Mouse (Mus musculus) kidney, adult 18-20 months (tissue): ENCODE results near the gene Fgf11.

ENCODE experiments used
- DNase-seq: peaks from one replicate; pipeline ENCODE4 v3.0.0; 2021

The Fgf11 gene

GRCm38 (mm10) chr11:69801379-69801977 lies at the start of gene Fgf11:
TSS of gene Fgf11 (minus strand) at chr11:69801857.
- no peak for DNase-seq

GRCm38 (mm10) chr11:69850754-69851153 lies 49.1 kb upstream of the Fgf11 start:
- DNase-seq = no peak

GRCm38 (mm10) chr11:69849884-69850283 lies 48.2 kb upstream of the Fgf11 start:
- DNase-seq = no peak

- no peak for DNase-seq
These were observed 47.5 kb upstream of the Fgf11 start for GRCm38 (mm10) chr11:69849128-69849527.

- no peak for DNase-seq
These were observed 46.4 kb upstream of the Fgf11 start for GRCm38 (mm10) chr11:69848021-69848420.

- DNase-seq = peak; percentile 37
These were observed 45.4 kb upstream of the Fgf11 start for GRCm38 (mm10) chr11:69846738-69847688.

- DNase-seq = peak; percentile 95
These were observed 44.6 kb upstream of the Fgf11 start, which contains the start of gene Plscr3 for GRCm38 (mm10) chr11:69846198-69846680. TSS of gene Plscr3 (plus strand) at chr11:69846376.

- no peak for DNase-seq
These were observed 37.1 kb upstream of the Fgf11 start for GRCm38 (mm10) chr11:69838714-69839104.

- peak; percentile 95 for DNase-seq
These were observed 36.5 kb upstream of the Fgf11 start, which contains the start of gene Tmem256 for GRCm38 (mm10) chr11:69837952-69838713. TSS of gene Tmem256 (plus strand) at chr11:69838514.

GRCm38 (mm10) chr11:69837604-69837951 lies 35.9 kb upstream of the Fgf11 start, which contains the start of gene Nlgn2:
TSS of gene Nlgn2 (minus strand) at chr11:69837784.
- no peak for DNase-seq

- no peak for DNase-seq
These were observed 35.3 kb upstream of the Fgf11 start for GRCm38 (mm10) chr11:69836703-69837576.

- no peak for DNase-seq
These were observed 34.3 kb upstream of the Fgf11 start for GRCm38 (mm10) chr11:69835966-69836335.

GRCm38 (mm10) chr11:69835326-69835965 lies 33.8 kb upstream of the Fgf11 start:
- no peak for DNase-seq

- DNase-seq = peak; percentile 49
These were observed 32.4 kb upstream of the Fgf11 start for GRCm38 (mm10) chr11:69834001-69834549.

GRCm38 (mm10) chr11:69833554-69833953 lies 31.9 kb upstream of the Fgf11 start:
- no peak for DNase-seq

- no peak for DNase-seq
These were observed 27.2 kb upstream of the Fgf11 start for GRCm38 (mm10) chr11:69828832-69829231.

GRCm38 (mm10) chr11:69823456-69823855 lies 21.8 kb upstream of the Fgf11 start:
- no peak for DNase-seq

- no peak for DNase-seq
These were observed 20.4 kb upstream of the Fgf11 start, which contains the start of gene Spem1 for GRCm38 (mm10) chr11:69822080-69822479. TSS of gene Spem1 (minus strand) at chr11:69822180.

GRCm38 (mm10) chr11:69818871-69819270 lies 17.2 kb upstream of the Fgf11 start:
- no peak for DNase-seq

GRCm38 (mm10) chr11:69818365-69818764 lies 16.7 kb upstream of the Fgf11 start, which contains the start of gene Spem2:
TSS of gene Spem2 (minus strand) at chr11:69818465.
- DNase-seq = no peak

GRCm38 (mm10) chr11:69816520-69816919 lies 14.9 kb upstream of the Fgf11 start:
- no peak for DNase-seq
